Mouse (Mus musculus): Measurements from ENCODE around the gene Rsph14. TPM values are rescaled to one million over a fixed set of nuclear protein-coding genes. Genes with fewer than 3 reads are reported as not detected.
A peak's percentile ranks its signal among the peaks of the same experiment; 100 is the strongest.

Gene Rsph14
- polyA plus RNA-seq, 1 experiment: not detected

- H3K4me3 ChIP-seq (ENCODE audit: low read depth, low read length): no peak overlapping the region
- no peaks in the 10 kb centered on the region for H3K9me3 ChIP-seq (replicated peaks; ENCODE audit: control insufficient read depth, insufficient read depth, low read length, poor library complexity, severe bottlenecking)
- H3K36me3 ChIP-seq (ENCODE audit: control insufficient read depth, insufficient read depth, low read length, poor library complexity, severe bottlenecking): no peaks in the 10 kb centered on the region
- H3K27me3 ChIP-seq (ENCODE audit: control insufficient read depth, insufficient read depth, low read length, poor library complexity, severe bottlenecking): no peaks in the 10 kb centered on the region
- no peak for TF ChIP-seq POLR2A (IDR thresholded peaks at IDR 0.05; ENCODE audit: insufficient read depth, low read length)
- TF ChIP-seq EP300 (IDR thresholded peaks at IDR 0.05; ENCODE audit: insufficient read depth, low read depth, low read length): no peak
- no peak for TF ChIP-seq CTCF (IDR thresholded peaks at IDR 0.05; ENCODE audit: low read depth, low read length)
- no peak overlapping the region for H3K27ac ChIP-seq (ENCODE audit: insufficient read depth, low read length)
- no peak overlapping the region for H3K9ac ChIP-seq (ENCODE audit: low read depth, poor library complexity, severe bottlenecking)
- no peaks in the 10 kb centered on the region for H3K4me1 ChIP-seq (ENCODE audit: control insufficient read depth, insufficient read depth, low read length)
Observed at GRCm38 (mm10) chr10:74939300-74939699, 93.1 kb downstream of the Rsph14 start.

- no peak overlapping the region for H3K9ac ChIP-seq (ENCODE audit: low read depth, poor library complexity, severe bottlenecking)
Observed at GRCm38 (mm10) chr10:74938410-74938809, 94.0 kb downstream of the Rsph14 start.

GRCm38 (mm10) chr10:74937003-74937790 is 95.2 kb downstream of the Rsph14 start:
- H3K27me3 ChIP-seq (ENCODE audit: control insufficient read depth, insufficient read depth, low read length, poor library complexity, severe bottlenecking): no peaks in the 10 kb centered on the region
- no peak for TF ChIP-seq POLR2A (IDR thresholded peaks at IDR 0.05; ENCODE audit: insufficient read depth, low read length)
- no peak for TF ChIP-seq CTCF (IDR thresholded peaks at IDR 0.05; ENCODE audit: low read depth, low read length)
- no peak for TF ChIP-seq EP300 (IDR thresholded peaks at IDR 0.05; ENCODE audit: insufficient read depth, low read depth, low read length)
- H3K36me3 ChIP-seq (ENCODE audit: control insufficient read depth, insufficient read depth, low read length, poor library complexity, severe bottlenecking): no peaks in the 10 kb centered on the region
- H3K9me3 ChIP-seq (replicated peaks; ENCODE audit: control insufficient read depth, insufficient read depth, low read length, poor library complexity, severe bottlenecking): no peaks in the 10 kb centered on the region
- H3K27ac ChIP-seq (ENCODE audit: insufficient read depth, low read length): no peak overlapping the region
- no peaks in the 10 kb centered on the region for H3K4me1 ChIP-seq (ENCODE audit: control insufficient read depth, insufficient read depth, low read length)
- H3K9ac ChIP-seq (ENCODE audit: low read depth, poor library complexity, severe bottlenecking): no peak overlapping the region
- no peak overlapping the region for H3K4me3 ChIP-seq (ENCODE audit: low read depth, low read length)

More at GRCm38 (mm10) chr10:74938410-74938809, 94.0 kb downstream of the Rsph14 start:
- Histone ChIP-seq H3K27ac (ENCODE audit: insufficient read depth, low read length) (no peak overlapping the region), H3K4me3 (ENCODE audit: low read depth, low read length) (no peak overlapping the region), H3K36me3 (ENCODE audit: control insufficient read depth, insufficient read depth, low read length, poor library complexity, severe bottlenecking) (no peaks in the 10 kb centered on the region), H3K9me3 (replicated peaks; ENCODE audit: control insufficient read depth, insufficient read depth, low read length, poor library complexity, severe bottlenecking) (no peaks in the 10 kb centered on the region), H3K4me1 (ENCODE audit: control insufficient read depth, insufficient read depth, low read length) (no peaks in the 10 kb centered on the region), H3K27me3 (ENCODE audit: control insufficient read depth, insufficient read depth, low read length, poor library complexity, severe bottlenecking) (no peaks in the 10 kb centered on the region)
- TF ChIP-seq CTCF (IDR thresholded peaks at IDR 0.05; ENCODE audit: low read depth, low read length) (no peak), POLR2A (IDR thresholded peaks at IDR 0.05; ENCODE audit: insufficient read depth, low read length) (no peak), EP300 (IDR thresholded peaks at IDR 0.05; ENCODE audit: insufficient read depth, low read depth, low read length) (no peak)

GRCm38 (mm10) chr10:74935016-74935415 is 97.4 kb downstream of the Rsph14 start:
- TF ChIP-seq CTCF (IDR thresholded peaks at IDR 0.05; ENCODE audit: low read depth, low read length): no peak
- TF ChIP-seq EP300 (IDR thresholded peaks at IDR 0.05; ENCODE audit: insufficient read depth, low read depth, low read length): no peak
- no peak for TF ChIP-seq POLR2A (IDR thresholded peaks at IDR 0.05; ENCODE audit: insufficient read depth, low read length)

GRCm38 (mm10) chr10:74934521-74934920 is 97.9 kb downstream of the Rsph14 start:
- TF ChIP-seq CTCF (IDR thresholded peaks at IDR 0.05; ENCODE audit: low read depth, low read length) (no peak), EP300 (IDR thresholded peaks at IDR 0.05; ENCODE audit: insufficient read depth, low read depth, low read length) (no peak), POLR2A (IDR thresholded peaks at IDR 0.05; ENCODE audit: insufficient read depth, low read length) (no peak)
- H3K9me3 ChIP-seq (replicated peaks; ENCODE audit: control insufficient read depth, insufficient read depth, low read length, poor library complexity, severe bottlenecking): no peaks in the 10 kb centered on the region

More at GRCm38 (mm10) chr10:74935016-74935415, 97.4 kb downstream of the Rsph14 start:
- Histone ChIP-seq H3K36me3 (ENCODE audit: control insufficient read depth, insufficient read depth, low read length, poor library complexity, severe bottlenecking) (no peaks in the 10 kb centered on the region), H3K4me1 (ENCODE audit: control insufficient read depth, insufficient read depth, low read length) (no peaks in the 10 kb centered on the region), H3K27ac (ENCODE audit: insufficient read depth, low read length) (peak overlapping the region; percentile 3; the same call in 1 of the 2 replicates), H3K4me3 (ENCODE audit: low read depth, low read length) (no peak overlapping the region), H3K27me3 (ENCODE audit: control insufficient read depth, insufficient read depth, low read length, poor library complexity, severe bottlenecking) (no peaks in the 10 kb centered on the region), H3K9me3 (replicated peaks; ENCODE audit: control insufficient read depth, insufficient read depth, low read length, poor library complexity, severe bottlenecking) (no peaks in the 10 kb centered on the region), H3K9ac (ENCODE audit: low read depth, poor library complexity, severe bottlenecking) (no peak overlapping the region)

GRCm38 (mm10) chr10:74933548-74934190 is 98.7 kb downstream of the Rsph14 start:
- Histone ChIP-seq H3K4me1 (ENCODE audit: control insufficient read depth, insufficient read depth, low read length) (no peaks in the 10 kb centered on the region), H3K9me3 (replicated peaks; ENCODE audit: control insufficient read depth, insufficient read depth, low read length, poor library complexity, severe bottlenecking) (no peaks in the 10 kb centered on the region), H3K27ac (ENCODE audit: insufficient read depth, low read length) (no peak overlapping the region), H3K9ac (ENCODE audit: low read depth, poor library complexity, severe bottlenecking) (no peak overlapping the region), H3K4me3 (ENCODE audit: low read depth, low read length) (no peak overlapping the region), H3K27me3 (ENCODE audit: control insufficient read depth, insufficient read depth, low read length, poor library complexity, severe bottlenecking) (no peaks in the 10 kb centered on the region), H3K36me3 (ENCODE audit: control insufficient read depth, insufficient read depth, low read length, poor library complexity, severe bottlenecking) (no peaks in the 10 kb centered on the region)
- TF ChIP-seq CTCF (IDR thresholded peaks at IDR 0.05; ENCODE audit: low read depth, low read length): no peak
- no peak for TF ChIP-seq EP300 (IDR thresholded peaks at IDR 0.05; ENCODE audit: insufficient read depth, low read depth, low read length)
- no peak for TF ChIP-seq POLR2A (IDR thresholded peaks at IDR 0.05; ENCODE audit: insufficient read depth, low read length)

More at GRCm38 (mm10) chr10:74934521-74934920, 97.9 kb downstream of the Rsph14 start:
- H3K27ac ChIP-seq (ENCODE audit: insufficient read depth, low read length): no peak overlapping the region
- no peaks in the 10 kb centered on the region for H3K27me3 ChIP-seq (ENCODE audit: control insufficient read depth, insufficient read depth, low read length, poor library complexity, severe bottlenecking)
- no peaks in the 10 kb centered on the region for H3K4me1 ChIP-seq (ENCODE audit: control insufficient read depth, insufficient read depth, low read length)
- no peaks in the 10 kb centered on the region for H3K36me3 ChIP-seq (ENCODE audit: control insufficient read depth, insufficient read depth, low read length, poor library complexity, severe bottlenecking)
- H3K4me3 ChIP-seq (ENCODE audit: low read depth, low read length): no peak overlapping the region
- no peak overlapping the region for H3K9ac ChIP-seq (ENCODE audit: low read depth, poor library complexity, severe bottlenecking)
